Mouse (Mus musculus): ENCODE results near the gene Ccnt1. TPM values are rescaled to one million over a fixed set of nuclear protein-coding genes. Genes with fewer than 3 reads are reported as not detected.
"Not testable (repeated sequence)": the region's sequence is repeated elsewhere in the genome, so short reads cannot be mapped to it uniquely, and the experiment has no call there.

Ccnt1 gene
- polyA plus RNA-seq, 1 experiment from 2014 or later, result 56.3 TPM

DNA sequence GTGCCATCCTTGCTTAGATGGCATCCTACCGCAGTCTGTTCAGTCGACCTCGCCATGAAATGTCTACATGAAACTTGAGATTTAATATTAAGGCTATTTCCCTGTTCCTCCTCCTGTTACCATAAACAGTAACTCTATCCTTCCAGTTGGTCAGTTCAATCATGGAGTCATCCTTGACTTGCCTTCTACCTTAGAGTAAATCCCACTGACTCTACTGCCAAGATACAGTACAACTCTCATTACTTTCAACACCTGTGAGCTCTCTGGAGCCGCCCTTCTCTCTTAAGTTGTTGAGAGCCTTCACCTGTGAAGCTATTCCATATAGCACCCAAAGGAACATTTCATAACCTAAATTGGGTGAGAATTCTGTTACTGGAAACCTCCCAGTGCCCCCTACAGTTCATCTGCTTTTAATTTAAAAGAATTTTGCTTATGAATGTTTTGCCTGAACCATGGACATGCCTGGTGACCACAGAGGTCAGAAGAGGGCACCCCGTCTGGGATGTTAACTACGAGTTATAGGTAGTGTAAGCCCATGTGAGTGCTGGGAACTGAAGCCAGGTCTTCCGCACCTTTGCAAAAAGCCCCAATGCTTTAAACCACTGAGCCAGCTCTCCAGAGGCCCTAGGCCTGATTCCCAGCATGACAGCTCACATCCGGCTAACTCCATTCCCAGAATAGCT is 33.8 kb downstream of the Ccnt1 start:
- no peak overlapping the region for H3K27ac ChIP-seq
- ATAC-seq (ENCODE audit: borderline replicate concordance, extremely low read depth, low FRiP score, low TSS enrichment), result no peak
- no peaks in the 10 kb centered on the region for H3K27me3 ChIP-seq
- H3K4me2 ChIP-seq, result no peak overlapping the region
- WGBS, result 82% methylated on average over 8 of the region's 8 CpGs
- H3K9ac ChIP-seq, result no peak overlapping the region
- H3K4me1 ChIP-seq, result peaks cover 9% of the 10 kb centered on the region
- no peaks in the 10 kb centered on the region for H3K9me3 ChIP-seq
- H3K4me3 ChIP-seq, result no peak overlapping the region
- peaks cover 19% of the 10 kb centered on the region for H3K36me3 ChIP-seq

- Histone ChIP-seq H3K4me1 (peaks cover 12% of the 10 kb centered on the region), H3K27me3 (no peaks in the 10 kb centered on the region), H3K9me3 (no peaks in the 10 kb centered on the region), H3K4me3 (no peak overlapping the region), H3K9ac (no peak overlapping the region), H3K27ac (no peak overlapping the region), H3K4me2 (no peak overlapping the region), H3K36me3 (peaks cover 17% of the 10 kb centered on the region)
- ATAC-seq (ENCODE audit: borderline replicate concordance, extremely low read depth, low FRiP score, low TSS enrichment), result no peak
- 81% methylated on average over 4 of the region's 4 CpGs for WGBS
These were observed 34.8 kb downstream of the Ccnt1 start for GRCm38 (mm10) chr15:98535921-98536320.

DNA sequence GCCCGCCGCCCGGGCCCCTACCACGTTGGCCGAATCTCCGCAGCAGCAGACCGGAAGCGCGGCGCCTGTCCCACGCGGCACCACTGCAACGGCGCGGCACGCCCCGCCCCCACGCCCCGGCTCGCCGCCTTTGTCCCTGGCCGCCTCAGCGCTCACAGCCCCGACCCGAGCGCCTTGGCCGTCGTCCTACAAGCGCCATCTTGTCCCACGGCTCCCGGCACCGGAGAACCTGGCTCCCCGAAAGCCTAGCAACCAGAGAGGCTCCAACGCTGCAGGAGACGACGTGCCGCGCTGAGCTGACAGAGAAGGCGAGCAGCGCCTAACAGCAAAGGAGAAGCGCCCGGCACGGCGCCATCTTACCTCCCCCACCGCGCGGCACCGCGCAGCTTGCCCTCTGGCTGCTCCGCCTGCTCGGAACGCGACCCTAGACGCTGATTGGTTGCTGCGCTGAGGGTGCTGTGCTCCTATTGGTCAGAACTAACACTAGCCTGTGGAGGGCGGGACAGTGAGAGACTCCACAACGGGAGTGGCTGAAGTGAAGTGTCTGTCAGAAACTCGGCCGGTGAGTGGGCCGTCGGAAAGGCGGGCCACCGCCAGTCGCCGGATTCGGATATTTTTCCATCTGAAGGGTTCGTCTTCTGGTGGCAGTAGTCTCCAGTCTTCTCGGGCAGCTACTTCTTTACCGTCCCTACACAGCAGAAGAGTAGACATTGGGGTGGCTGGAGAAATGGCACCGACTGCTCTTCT is 36.7 kb downstream of the Ccnt1 start, which contains the start of gene Kansl2:
Gene Kansl2 (minus strand): TSS at position 384 of the 747 bp plus-strand sequence.
- ATAC-seq (ENCODE audit: borderline replicate concordance, extremely low read depth, low FRiP score, low TSS enrichment), result peak; percentile 100
- H3K4me2 ChIP-seq, result peak within 1 kb of the TSS; percentile 68
- under 1% methylated on average over 68 of the region's 70 CpGs for WGBS
- peak within 1 kb of the TSS; percentile 91 for H3K4me3 ChIP-seq
- H3K4me1 ChIP-seq, result peaks cover 12% of the 10 kb centered on the region
- H3K9ac ChIP-seq, result peak within 1 kb of the TSS; percentile 82
- H3K36me3 ChIP-seq, result peaks cover 20% of the 10 kb centered on the region
- no peaks in the 10 kb centered on the region for H3K9me3 ChIP-seq
- H3K27ac ChIP-seq, result peak within 1 kb of the TSS; percentile 98
- no peaks in the 10 kb centered on the region for H3K27me3 ChIP-seq

GRCm38 (mm10) chr15:98533035-98533531 is 37.6 kb downstream of the Ccnt1 start:
- ATAC-seq (ENCODE audit: borderline replicate concordance, extremely low read depth, low FRiP score, low TSS enrichment), result no peak
- peaks cover 12% of the 10 kb centered on the region for H3K4me1 ChIP-seq
- WGBS, result under 1% methylated on average over 18 of the region's 18 CpGs
- peaks cover 25% of the 10 kb centered on the region for H3K36me3 ChIP-seq
- no peaks in the 10 kb centered on the region for H3K27me3 ChIP-seq
- H3K9ac ChIP-seq, result peak overlapping the region; percentile 82
- H3K4me2 ChIP-seq, result peak overlapping the region; percentile 65
- H3K9me3 ChIP-seq, result no peaks in the 10 kb centered on the region
- peak overlapping the region; percentile 98 for H3K27ac ChIP-seq
- H3K4me3 ChIP-seq, result peak overlapping the region; percentile 91

DNA sequence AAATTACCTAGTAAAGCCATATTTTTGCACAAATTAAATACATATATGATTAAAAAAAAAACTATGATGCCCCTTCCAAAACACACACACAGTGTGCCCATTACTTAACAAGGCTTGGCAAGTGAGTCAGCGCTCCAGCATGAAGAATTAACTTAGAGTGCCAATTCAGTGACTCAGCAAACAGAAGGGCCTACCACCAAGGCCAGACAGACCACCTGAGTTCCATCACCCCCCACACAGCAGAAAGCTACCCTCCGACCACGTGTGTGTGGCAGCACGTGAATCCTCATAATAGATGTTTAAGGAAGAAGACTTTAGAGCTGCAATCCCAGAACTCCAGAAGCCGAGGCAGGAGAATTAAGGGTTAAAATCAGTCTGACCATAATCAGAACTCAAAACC is 38.4 kb downstream of the Ccnt1 start:
- peak overlapping the region; percentile 91 for H3K4me3 ChIP-seq
- H3K27me3 ChIP-seq, result no peaks in the 10 kb centered on the region
- peaks cover 12% of the 10 kb centered on the region for H3K4me1 ChIP-seq
- no peaks in the 10 kb centered on the region for H3K9me3 ChIP-seq
- 17% methylated on average over 5 of the region's 5 CpGs for WGBS
- peak overlapping the region; percentile 65 for H3K4me2 ChIP-seq
- H3K36me3 ChIP-seq, result peaks cover 33% of the 10 kb centered on the region
- no peak for ATAC-seq (ENCODE audit: borderline replicate concordance, extremely low read depth, low FRiP score, low TSS enrichment)
- H3K27ac ChIP-seq, result no peak overlapping the region
- H3K9ac ChIP-seq, result peak overlapping the region; percentile 82

- H3K4me3 ChIP-seq, result no peak overlapping the region
- no peak overlapping the region for H3K27ac ChIP-seq
- H3K4me2 ChIP-seq, result no peak overlapping the region
- 85% methylated on average over 5 of the region's 5 CpGs for WGBS
- H3K9ac ChIP-seq, result no peak overlapping the region
- no peak for ATAC-seq (ENCODE audit: borderline replicate concordance, extremely low read depth, low FRiP score, low TSS enrichment)
- H3K9me3 ChIP-seq, result no peaks in the 10 kb centered on the region
- peaks cover 12% of the 10 kb centered on the region for H3K4me1 ChIP-seq
- no peaks in the 10 kb centered on the region for H3K27me3 ChIP-seq
- peaks cover 70% of the 10 kb centered on the region for H3K36me3 ChIP-seq
These were observed 42.6 kb downstream of the Ccnt1 start for GRCm38 (mm10) chr15:98528066-98528563.

- no peak overlapping the region for H3K4me2 ChIP-seq
- peaks cover 79% of the 10 kb centered on the region for H3K36me3 ChIP-seq
- WGBS, result 93% methylated on average over 5 of the region's 5 CpGs
- H3K27me3 ChIP-seq, result no peaks in the 10 kb centered on the region
- no peak overlapping the region for H3K4me3 ChIP-seq
- H3K9ac ChIP-seq, result no peak overlapping the region
- peaks cover 5% of the 10 kb centered on the region for H3K4me1 ChIP-seq
- no peak overlapping the region for H3K27ac ChIP-seq
- no peak for ATAC-seq (ENCODE audit: borderline replicate concordance, extremely low read depth, low FRiP score, low TSS enrichment)
- no peaks in the 10 kb centered on the region for H3K9me3 ChIP-seq
These were observed 43.5 kb downstream of the Ccnt1 start for GRCm38 (mm10) chr15:98527056-98527771.

GRCm38 (mm10) chr15:98526057-98526456 is 44.7 kb downstream of the Ccnt1 start:
- no peak overlapping the region for H3K4me3 ChIP-seq
- 70% methylated on average over 5 of the region's 5 CpGs for WGBS
- H3K27ac ChIP-seq, result no peak overlapping the region
- H3K27me3 ChIP-seq, result no peaks in the 10 kb centered on the region
- ATAC-seq (ENCODE audit: borderline replicate concordance, extremely low read depth, low FRiP score, low TSS enrichment), result no peak
- H3K9me3 ChIP-seq, result no peaks in the 10 kb centered on the region
- no peaks in the 10 kb centered on the region for H3K4me1 ChIP-seq
- no peak overlapping the region for H3K9ac ChIP-seq
- H3K36me3 ChIP-seq, result peaks cover 85% of the 10 kb centered on the region
- no peak overlapping the region for H3K4me2 ChIP-seq

- H3K9me3 ChIP-seq, result no peaks in the 10 kb centered on the region
- no peaks in the 10 kb centered on the region for H3K4me1 ChIP-seq
- no peak overlapping the region for H3K27ac ChIP-seq
- no peaks in the 10 kb centered on the region for H3K27me3 ChIP-seq
- WGBS, result 91% methylated on average over 3 of the region's 3 CpGs
- no peak overlapping the region for H3K4me2 ChIP-seq
- peaks cover 73% of the 10 kb centered on the region for H3K36me3 ChIP-seq
- no peak overlapping the region for H3K9ac ChIP-seq
- no peak overlapping the region for H3K4me3 ChIP-seq
- ATAC-seq (ENCODE audit: borderline replicate concordance, extremely low read depth, low FRiP score, low TSS enrichment), result no peak
These were observed 49.5 kb downstream of the Ccnt1 start for GRCm38 (mm10) chr15:98521245-98521644.

DNA sequence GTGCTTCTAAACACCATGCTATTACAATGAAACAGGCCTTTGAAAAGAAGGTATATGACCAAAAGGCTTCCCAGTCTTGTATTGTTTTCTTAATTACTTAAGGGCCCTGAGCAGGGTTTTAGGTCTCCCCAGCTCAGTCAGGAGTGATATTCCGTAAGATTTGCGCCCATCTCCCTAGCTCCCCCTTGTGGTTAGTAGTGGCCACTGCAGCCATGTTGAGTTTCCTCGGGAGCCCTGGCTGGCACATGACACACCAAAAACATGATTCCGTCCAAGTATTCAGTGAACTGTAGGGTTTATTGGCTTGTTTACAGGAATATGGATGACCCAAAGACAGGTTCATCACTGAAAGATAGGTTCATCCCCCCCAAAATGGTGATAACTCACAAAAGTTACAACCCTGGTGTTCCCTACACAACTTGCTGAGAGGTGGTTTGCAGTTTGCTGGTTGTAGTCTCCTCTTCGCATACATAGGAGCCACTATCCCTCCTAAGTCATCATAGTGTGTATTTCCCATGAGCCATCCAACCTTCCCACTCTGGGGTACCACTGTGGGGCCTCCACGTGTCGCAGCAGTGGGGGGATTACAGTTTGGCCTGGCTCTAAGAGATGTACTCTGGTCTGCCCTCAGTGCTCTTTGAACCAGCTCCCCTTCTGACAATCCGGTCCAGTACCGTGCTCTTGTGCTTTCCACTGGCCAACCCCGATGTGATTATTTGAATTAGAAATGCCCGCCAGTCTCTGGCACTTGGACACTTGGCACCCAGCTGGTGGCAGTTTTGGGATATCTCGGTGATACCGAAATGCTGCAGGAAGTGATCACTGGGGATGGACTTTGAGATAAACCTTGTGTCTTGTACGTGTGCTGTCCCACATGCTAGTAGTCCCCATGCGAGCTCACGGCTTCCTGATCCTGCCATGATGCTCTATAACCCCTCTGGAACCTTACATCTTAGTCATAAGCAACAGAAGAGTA is 53.1 kb downstream of the Ccnt1 start:
- Histone ChIP-seq H3K27me3 (no peaks in the 10 kb centered on the region), H3K27ac (no peak overlapping the region), H3K4me3 (no peak overlapping the region), H3K36me3 (peaks cover 40% of the 10 kb centered on the region), H3K9ac (no peak overlapping the region), H3K9me3 (no peaks in the 10 kb centered on the region), H3K4me1 (peaks cover 9% of the 10 kb centered on the region; the same call in 1 of the 2 replicates), H3K4me2 (no peak overlapping the region)
- WGBS, result 72% methylated on average over 16 of the region's 16 CpGs
- ATAC-seq (ENCODE audit: borderline replicate concordance, extremely low read depth, low FRiP score, low TSS enrichment), result no peak

DNA sequence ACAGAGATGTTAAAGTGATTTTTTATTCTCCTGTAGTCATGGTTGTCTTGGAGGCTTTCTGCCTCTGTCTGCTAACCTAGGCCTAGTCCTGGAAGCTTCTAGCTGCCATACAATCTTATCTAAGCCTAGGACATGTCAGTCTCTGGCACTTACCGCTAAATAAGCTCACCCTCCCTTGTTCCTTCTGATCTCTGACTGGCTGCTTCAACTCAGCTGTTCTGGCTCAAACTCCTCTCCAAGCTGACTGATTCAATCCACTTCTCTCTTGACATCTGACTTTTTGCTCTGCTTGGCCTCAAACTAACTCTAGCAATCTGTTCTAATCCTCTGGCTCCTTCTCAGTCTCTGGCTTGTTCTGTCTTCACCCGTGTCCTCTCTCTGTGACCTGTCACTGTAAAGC is 55.9 kb downstream of the Ccnt1 start:
- not testable (repeated sequence) for H3K9me3 ChIP-seq; ATAC-seq (ENCODE audit: borderline replicate concordance, extremely low read depth, low FRiP score, low TSS enrichment); H3K27me3 ChIP-seq; H3K4me3 ChIP-seq; H3K27ac ChIP-seq; H3K4me2 ChIP-seq; H3K9ac ChIP-seq
- peaks cover 14% of the 10 kb centered on the region for H3K4me1 ChIP-seq
- WGBS, result 68% methylated on average over 2 of the region's 2 CpGs
- peaks cover 14% of the 10 kb centered on the region for H3K36me3 ChIP-seq
